Mouse (Mus musculus): ENCODE data around the gene Psap.
"Not testable (repeated sequence)": the region's sequence is repeated elsewhere in the genome, so short reads cannot be mapped to it uniquely, and the experiment has no call there.

Psap gene

DNA sequence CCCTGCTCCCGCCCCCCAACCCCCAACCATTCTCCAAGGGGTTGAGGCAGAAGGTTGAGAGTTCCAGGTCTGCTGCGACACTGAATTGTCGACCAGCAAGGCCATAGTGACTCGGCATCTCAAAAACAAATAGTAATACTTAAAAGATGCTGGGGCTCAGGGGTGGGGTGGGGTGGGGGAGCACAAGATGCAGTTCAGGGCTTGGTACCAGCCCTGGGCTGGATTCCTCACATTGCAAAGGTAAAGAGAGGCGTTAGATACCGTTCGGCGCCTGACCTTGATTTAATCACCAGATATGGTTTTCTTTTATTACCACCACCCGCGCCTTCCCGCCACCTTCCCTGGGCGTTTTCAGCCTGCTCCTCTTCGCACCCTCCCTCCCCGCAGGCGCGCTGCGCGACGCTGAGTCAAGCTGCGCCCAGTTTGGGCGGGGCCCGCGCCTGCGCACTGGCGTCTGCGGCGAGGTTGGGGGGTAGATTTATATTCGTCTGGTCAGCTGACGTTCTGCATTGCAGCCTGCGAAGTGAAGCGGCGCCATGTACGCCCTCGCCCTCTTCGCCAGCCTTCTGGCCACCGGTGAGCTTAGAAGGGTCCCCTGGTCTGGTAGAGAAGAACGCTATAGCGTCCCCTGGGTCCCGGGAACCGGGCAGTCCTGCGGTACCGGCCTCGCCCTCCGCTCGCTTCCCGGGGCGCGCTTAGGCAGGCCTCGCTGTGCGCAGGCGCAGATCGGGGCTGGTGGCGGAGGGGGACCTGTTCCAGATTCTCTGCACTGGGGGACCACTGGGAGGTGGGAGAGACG is at the start of gene Psap:
Gene Psap, plus strand, starts transcription at position 421 of the 799 bp plus-strand sequence.
- DNase-seq (ENCODE audit: low read depth, low spot score), result peak; percentile 90

DNA sequence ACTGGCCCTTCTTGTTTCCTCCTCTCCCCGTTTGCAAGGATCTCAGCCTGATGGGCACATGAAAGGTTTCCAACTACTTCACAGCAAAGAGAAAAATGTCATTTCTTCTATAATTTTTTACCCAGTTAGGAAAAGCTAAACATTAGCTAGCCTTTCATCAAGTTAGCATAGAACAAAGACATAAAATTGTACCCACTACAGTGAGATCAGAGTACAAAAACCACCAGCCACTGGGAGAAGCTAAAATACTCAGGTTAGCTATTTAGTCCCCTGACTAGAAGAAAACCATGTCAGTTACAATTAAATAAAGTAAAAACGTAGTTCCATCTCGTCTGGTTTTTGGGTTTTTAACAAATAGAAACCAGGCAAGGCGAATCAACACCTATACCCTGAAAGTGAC is 49.8 kb upstream of the Psap start:
- DNase-seq (ENCODE audit: low read depth, low spot score), result no peak

DNA sequence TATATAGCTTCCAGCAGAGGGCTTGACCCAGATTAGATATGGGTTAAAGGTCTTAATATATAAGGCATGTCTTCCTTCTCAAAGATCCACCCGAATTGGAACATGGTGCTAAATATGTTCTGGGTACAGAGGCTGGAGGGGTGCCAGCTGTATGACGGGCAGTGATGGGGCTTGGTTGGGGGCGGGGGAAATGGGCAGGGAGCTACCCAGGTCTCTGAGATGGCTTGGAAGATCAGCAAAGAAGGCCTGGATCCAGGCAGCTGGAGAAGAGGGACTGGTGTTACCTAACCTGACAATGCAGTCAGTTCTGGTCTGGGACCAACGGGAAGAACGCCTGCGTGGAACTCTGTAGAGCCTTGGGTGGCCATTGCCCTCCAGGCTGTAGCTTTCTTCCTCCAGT is 48.3 kb upstream of the Psap start:
- no peak for DNase-seq (ENCODE audit: low read depth, low spot score)

DNA sequence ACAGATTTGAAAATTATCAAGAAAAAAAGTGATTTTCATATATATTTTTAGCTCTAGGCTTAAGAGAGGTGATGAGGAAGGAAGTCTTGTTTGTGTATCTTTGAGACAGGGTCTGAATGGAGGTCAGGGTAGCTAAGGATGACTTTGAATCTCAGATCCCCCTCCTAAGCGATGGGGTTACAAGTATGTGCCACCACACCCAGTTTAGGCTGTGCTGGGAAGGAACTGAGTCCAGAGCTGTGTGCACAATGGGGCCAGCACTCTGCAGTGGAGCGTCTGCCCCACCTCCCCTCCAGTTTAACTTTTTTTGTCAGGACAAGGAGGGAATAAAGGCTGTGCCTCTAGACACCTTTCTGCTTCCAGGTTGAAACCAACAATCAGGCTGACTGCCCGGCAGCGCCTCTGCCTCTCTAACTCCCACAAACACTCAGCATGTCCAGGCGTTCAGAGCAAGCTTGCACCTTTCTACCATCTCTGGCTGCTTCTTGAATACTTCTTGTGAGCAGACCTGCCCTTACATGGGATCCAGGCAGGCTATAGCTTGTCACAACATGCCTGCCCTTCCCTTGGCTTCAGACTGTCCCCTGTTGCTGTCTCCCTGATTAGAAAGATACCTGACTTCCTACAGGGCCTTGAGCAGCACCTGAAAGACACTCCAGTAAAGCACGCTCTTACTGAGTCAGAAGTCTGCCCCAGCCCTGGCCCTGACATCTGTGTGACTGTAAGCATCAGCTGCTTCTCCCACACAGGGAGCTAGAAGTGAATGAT is 46.9 kb upstream of the Psap start:
- DNase-seq (ENCODE audit: low read depth, low spot score), result no peak

DNA sequence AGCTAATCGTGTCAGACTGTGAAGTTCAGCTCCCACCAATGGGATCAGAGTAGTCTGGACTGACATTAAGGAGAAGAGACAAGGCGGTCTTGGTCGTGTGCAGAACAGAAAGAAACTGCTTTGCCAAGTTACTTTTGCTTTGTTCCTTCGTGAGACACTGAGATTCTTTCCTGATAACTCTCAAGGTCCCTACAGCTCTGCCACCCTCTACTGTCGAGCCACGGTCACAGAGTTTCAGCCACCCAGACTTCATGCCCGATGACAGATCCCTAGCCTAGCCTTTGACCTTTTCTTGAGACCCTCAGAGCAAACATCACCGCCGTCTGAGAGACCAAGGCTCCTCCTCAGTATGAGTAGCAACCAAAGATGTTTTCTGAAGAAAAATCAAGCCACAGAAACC is 43.4 kb upstream of the Psap start:
- DNase-seq (ENCODE audit: low read depth, low spot score), result no peak

DNA sequence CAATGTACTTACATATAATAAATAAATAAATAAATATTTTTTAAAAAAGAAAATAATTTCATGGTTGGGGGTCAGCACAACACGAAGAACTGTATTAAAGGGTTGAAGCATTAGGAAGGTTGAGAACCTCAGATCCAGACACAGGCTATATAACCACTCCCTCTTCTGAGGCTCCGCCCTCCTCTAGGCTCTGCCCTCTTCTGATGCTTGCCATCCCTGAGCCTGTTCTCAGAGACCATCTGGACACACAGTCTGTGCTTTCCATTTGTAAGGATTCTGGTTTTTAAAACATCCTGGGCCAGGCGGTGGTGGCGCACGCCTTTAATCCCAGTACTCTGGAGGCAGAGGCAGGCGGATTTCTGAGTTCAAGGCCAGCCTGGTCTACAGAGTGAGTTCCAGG is 41.6 kb upstream of the Psap start:
- not testable (repeated sequence) for DNase-seq (ENCODE audit: low read depth, low spot score)

DNA sequence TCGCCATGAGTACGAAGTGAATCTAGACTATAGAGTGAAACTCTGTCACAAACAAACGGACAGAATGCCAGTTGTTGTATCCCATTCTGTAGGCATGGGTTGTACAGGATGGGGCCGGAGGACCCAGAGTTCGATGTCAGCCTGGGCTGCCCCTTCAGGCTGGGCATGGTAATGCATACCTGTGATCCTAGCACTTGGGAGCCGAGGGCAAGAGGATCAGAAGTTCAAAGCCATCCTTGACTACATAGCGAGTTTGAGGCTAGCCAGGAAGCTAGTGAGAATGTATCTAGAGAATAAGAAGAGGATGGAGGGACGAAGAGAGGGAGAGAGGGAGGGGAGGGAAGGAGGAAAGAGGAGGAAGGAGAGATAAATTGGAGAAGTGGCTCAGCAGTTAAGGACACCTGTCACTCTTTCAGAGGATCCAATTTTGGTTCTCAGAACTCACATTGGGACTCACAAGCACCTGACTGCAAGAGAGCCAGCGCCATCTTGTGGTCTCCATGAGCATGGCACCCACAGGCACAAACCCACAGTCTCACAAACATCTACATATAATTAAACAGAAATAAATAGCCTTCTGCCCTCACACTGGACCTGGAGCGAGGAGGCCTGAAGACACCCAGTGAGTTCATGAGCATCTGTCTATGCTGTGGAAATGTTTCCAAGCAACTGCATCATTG is 39.8 kb upstream of the Psap start:
- DNase-seq (ENCODE audit: low read depth, low spot score), result no peak

DNA sequence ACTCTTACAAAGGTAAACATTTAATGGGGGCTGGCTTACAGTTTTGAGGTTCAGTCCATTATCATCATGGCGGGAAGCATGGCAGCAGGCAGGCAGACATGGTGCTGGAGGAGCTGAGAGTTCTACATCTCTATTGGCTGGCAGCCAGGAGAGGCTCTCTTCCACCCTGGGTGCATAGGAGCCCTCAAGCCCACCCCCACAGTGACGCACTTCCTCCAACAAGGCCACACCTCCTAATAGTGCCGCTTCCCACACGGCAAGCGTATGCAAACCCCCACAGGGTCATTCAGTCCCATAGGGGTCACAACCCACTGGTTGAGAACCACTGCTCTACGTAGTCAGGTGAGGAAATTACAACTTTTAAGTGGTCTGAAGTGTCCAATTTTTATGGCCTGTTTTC is 37.0 kb upstream of the Psap start:
- no peak for DNase-seq (ENCODE audit: low read depth, low spot score)

DNA sequence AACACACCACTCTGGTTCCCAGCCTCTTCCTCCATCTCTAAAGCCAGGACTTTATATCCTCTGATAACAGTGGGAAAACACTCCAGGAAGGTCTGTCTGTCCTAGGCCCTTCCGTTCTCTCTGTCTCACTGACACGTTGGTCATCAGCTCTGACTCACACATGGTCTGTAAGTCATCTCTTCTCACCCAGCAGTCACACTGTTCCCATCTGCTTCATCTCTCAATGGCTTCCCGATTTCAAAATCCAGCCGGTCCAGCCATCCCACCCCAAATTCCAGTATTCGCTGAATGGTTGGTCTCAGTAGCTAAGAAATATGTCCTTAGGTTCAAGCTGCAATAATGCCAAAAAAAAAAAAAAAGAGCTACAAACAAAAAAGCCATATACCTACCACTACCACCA is 33.5 kb upstream of the Psap start:
- DNase-seq (ENCODE audit: low read depth, low spot score), result no peak

DNA sequence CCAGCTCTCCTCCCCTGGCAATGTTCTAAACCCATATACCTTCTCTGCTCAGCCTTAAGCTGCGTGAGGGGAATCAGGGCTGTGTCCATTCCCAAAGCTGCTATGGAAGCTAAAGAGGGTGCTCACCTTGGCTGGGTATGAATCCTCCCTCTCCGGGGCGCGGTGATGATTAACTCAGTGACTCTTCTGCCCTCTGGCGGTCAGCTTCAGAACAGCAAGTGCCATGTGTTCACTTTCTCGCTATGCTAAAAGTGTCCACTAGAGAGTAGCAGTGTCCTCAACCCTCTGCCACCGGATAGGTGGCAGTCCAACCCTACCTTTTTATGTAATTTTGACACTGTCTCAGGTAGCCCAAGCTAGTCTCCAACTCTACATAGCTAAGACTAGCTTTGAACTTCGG is 32.4 kb upstream of the Psap start:
- peak; percentile 85 for DNase-seq (ENCODE audit: low read depth, low spot score)

DNA sequence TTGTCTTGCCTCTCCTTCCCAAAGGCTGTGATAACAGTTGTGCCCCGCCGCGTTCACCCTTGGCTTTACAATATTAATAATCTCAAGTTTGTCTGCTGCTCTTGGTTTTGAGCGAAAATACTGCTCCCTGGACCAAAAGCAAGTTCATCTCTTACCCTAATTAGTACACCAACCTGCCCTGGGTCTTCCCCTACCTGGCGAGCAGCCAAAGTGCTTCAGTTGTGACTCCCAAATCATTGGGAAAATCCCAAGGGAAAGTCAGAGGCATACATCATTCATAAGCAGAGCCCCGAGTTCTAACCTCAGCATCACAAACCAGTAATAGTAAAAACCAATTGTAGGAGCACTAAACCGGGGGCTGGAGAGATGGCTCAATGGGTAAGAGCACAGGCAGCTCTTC is 31.8 kb upstream of the Psap start:
- DNase-seq (ENCODE audit: low read depth, low spot score), result no peak

DNA sequence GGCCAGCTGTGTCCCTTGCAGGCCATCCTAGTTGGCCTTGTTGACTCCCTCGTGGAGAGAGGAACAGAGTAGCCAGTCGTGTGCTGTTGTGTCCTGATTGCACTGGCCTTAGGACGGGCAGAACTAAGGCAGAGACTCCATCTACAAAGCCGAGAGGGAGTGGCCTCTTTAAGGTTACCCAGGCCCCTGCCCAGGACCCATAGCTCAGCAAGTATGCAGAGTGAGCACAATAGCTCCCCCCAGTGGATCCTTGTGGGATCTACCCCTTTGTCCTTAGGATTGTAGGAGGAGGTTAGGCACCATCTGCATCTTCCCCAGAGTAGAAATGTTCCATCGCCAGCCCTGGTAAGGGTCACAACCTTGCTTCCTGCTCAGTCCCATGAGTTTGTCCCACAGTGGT is 30.9 kb upstream of the Psap start:
- no peak for DNase-seq (ENCODE audit: low read depth, low spot score)

DNA sequence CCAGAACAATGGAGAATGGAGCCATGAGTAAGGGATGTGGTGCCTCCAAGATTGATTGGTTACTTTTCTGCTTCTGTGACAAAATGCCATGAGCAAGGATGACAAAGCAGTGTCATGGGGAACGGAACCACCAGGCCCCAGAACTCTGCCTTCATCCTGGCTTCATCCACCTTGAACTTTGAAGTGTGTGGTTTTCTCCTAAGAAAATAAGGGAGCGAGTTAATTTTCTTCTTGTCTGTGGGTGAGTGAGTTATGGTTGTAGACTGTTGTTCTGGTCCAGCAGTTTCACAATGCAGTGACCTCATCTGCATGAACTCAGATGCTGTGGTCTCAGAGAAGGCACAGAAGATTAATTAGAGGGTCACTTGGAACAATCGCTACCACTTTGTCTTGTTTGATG is 29.1 kb upstream of the Psap start:
- not testable (repeated sequence) for DNase-seq (ENCODE audit: low read depth, low spot score)

DNA sequence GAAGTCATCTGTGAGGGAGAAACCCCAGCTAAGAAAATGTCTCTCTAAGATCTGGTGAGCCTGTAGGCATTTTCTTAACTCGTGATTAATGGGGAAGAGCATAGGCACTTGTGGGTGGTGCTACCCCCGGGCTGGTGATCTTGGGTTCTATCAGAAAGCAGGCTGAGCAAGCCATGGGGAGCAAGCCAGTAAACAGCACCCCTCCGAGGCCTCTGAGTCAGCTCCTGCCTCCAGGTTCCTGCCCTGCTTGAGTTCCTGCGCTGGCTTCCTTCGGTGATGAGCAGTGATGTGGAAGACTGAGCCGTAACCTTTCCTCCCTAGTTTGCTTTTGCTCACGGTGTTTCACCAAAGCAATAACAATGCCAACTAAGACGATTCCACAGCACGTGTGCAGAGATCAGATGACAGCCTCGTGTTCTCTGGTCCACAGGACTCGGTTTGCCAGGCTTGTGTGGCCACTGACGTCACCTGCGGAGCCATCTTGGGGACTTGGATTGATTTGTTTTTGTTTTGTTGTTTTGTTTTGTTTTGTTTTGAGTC is 26.9 kb upstream of the Psap start:
- DNase-seq (ENCODE audit: low read depth, low spot score), result no peak

DNA sequence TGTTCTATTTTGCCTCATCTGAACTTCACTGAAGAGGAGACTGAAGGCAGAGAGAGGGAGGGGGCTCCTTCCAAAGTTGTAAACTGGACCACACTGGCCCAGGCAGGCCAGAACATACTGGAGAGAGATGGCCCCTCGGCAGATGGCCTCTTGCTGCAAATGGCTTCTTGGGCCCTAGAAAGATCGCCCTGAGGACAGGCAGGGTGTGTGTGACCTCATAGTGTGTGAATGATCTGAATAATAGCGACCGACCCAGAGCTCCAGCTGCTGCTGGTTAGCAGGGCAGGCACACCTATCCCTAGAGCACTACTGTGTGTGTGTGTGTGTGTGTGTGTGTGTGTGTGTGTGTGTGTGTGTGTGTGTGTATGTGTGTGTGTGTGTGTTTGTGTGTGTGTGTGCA is 25.2 kb upstream of the Psap start:
- no peak for DNase-seq (ENCODE audit: low read depth, low spot score)

DNA sequence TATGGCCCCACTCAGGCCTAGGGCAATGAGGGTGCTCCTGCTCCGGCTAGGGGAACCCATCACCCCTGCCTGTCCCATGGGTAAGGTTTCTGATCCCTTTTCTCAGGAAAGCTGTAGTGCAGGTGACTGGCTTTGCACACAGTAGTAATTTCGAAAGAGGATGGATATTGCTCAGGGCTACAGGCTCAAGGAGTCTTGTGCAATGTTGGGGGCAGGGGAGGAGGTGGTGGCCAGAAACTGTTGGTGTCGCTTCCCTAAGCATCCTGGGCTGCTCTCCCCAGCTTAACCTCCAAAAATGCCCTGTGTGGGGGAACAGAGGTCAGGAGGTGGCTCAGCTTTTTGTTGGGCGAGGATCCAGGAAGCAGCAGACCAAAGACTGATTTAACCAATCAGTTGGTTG is 24.8 kb upstream of the Psap start:
- no peak for DNase-seq (ENCODE audit: low read depth, low spot score)

DNA sequence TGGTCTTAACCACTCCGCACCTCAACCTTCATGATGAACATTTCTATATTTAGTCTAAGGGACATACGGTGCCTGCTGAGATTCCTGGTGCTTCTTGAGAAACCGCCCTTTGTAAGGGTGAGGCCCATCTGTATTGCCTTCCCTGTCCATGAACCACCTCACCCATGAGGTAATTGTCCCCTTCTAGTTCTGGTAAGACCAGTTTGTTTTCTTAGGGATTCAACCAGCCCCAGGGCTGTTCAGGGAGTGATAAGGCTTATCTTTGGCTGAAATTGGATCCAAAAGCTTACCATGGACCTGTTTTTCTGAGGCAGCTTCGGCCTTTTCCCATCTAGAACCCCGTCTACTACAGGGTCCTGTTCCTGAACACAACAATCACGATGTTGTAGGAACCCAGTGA is 21.3 kb upstream of the Psap start:
- DNase-seq (ENCODE audit: low read depth, low spot score), result no peak

DNA sequence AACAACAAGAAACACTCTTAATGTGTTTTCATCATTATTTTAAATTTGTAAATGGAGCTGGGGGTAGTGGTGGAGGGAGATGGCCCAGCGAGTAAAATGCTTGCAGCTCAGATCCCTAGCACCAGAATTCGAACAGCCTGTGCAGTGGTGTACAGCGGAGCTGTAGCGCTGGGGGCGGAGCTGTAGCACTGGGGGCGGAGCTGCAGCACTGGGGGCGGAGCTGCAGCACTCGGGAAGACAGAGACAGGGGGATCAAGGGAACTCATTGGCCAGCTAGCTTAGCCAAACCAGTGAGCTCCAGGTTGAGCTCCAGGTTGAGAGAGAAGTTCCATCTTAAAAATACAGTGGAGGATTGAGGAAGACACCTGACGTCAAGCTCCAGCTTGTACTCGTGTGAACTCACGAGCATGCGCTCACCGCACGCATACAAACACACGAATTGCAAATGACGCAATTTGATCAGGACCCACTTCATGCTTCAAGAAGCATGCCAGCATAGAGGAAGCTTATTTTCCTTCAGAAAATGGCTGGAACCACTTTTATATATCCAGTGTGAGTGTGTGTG is 20.1 kb upstream of the Psap start:
- DNase-seq (ENCODE audit: low read depth, low spot score), result no peak

DNA sequence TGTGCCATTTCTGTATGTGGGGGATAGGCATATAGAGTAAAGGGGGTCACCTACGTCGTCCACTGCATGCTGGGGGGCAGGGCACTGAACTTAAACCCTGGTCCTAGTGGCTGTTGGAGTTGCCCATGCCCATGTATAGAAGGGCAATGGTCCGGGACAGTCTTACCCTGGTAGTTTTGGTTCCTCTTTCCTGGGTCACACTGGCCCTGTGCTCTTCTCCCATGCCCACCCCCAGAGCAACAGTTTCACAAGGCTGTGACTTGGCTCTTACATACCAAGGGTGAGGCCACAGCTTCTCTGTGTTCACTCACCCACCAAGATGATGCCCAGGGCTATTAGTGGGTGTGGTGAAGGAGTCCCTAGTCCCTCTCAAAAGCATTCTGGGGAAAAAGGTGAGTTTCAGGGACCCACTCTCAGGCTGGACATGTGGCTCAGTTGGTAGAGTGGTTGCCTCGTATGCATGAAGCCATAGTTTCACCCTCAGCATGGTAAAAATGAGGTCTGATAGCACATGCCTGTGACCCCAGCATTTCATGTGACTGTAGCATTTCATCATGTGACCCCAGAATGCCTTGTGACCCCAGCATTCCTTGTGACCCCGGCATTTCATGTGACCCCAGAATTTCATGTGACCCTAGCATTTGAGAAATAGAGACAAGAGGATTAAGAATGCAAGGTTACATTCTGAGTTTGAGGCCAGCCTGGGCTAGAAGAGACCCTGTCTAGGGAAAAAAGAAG is 16.7 kb upstream of the Psap start:
- DNase-seq (ENCODE audit: low read depth, low spot score), result no peak

DNA sequence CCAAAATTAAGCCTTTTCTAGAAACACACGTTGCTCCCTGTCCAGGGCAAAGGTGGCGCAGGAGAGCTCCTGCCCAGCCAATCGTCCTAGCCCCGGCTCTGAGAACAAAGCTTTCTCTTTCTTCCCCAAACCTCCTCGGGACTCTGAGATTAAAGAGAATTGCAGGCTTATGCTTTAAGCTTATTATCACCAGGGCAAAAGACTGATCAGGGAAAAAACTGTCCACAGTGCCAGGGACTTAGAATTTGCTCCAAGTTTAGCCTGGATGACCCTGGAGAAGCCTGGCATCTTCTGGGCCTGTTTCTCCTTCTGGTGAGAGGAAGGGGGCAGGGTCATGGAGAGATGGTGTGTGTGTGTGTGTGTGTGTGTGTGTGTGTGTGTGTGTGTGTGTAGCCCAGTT is 15.9 kb upstream of the Psap start:
- DNase-seq (ENCODE audit: low read depth, low spot score), result no peak

DNA sequence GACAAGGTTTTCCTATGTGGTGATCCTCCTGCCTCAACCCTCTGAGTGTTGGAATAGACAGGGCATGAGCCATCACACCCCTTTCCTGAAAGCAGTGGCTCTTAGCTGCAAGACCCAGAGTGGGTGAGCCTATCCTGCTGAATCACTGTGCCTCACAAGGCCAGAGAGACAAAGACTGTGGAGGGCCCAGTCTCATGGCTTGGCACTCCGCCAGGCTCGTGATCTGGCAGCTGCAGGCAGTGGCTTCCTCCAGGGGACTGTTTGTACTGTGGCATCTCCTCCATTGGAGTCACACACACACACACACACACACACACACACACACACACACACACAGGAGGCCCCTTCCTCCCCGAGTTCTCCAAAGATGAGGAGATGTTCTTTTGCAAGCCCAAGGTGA is 15.0 kb upstream of the Psap start:
- no peak for DNase-seq (ENCODE audit: low read depth, low spot score)
